Mouse (Mus musculus) MEL (cell line): ENCODE data around the gene Nub1.

ENCODE experiments used
- CTCF ChIP-seq, 3 experiments: IDR thresholded peaks in 2 of 3; conservative IDR thresholded peaks in 1 of 3; 2 replicates each; pipeline ENCODE4 v1.5.1; 2011 to 2012; ENCODE audit warnings: low read length in 3 of 3, low read depth in 2 of 3, mild to moderate bottlenecking in 2 of 3, improper control_type of control experiment in 1 of 3, inconsistent platforms in 1 of 3, mixed read lengths in 1 of 3, moderate library complexity in 1 of 3; ENCODE audit not compliant: control insufficient read depth in 1 of 3, insufficient read depth in 1 of 3, poor library complexity in 1 of 3, severe bottlenecking in 1 of 3
- EP300 ChIP-seq, 2 experiments: IDR thresholded peaks; 2 replicates each; pipeline ENCODE4 v1.6.1; 2011; ENCODE audit warnings: improper control_type of control experiment in 2 of 2, low read length in 2 of 2, low read depth in 1 of 2, mild to moderate bottlenecking in 1 of 2
- MAX ChIP-seq: IDR thresholded peaks from 2 replicates; pipeline ENCODE4 v1.6.1; 2011; ENCODE audit warnings: low read length, improper control_type of control experiment
- MYB ChIP-seq: IDR thresholded peaks from 2 replicates; pipeline ENCODE4 v1.6.1; 2011; ENCODE audit warnings: mild to moderate bottlenecking, low read depth, low read length, improper control_type of control experiment
- POLR2A ChIP-seq, 2 experiments: IDR thresholded peaks; 2 replicates each; pipeline ENCODE4 v1.6.1; 2011 to 2012; ENCODE audit warnings: low read length in 2 of 2, mild to moderate bottlenecking in 2 of 2, control low read depth in 1 of 2, improper control_type of control experiment in 1 of 2, low read depth in 1 of 2, moderate library complexity in 1 of 2; ENCODE audit not compliant: control insufficient read depth in 1 of 2, insufficient read depth in 1 of 2, poor library complexity in 1 of 2
- USF1 ChIP-seq: IDR thresholded peaks from 2 replicates; pipeline ENCODE4 v1.6.1; 2014; ENCODE audit warnings: low read depth, mild to moderate bottlenecking, inconsistent platforms, low read length, improper control_type of control experiment, moderate library complexity

DNA sequence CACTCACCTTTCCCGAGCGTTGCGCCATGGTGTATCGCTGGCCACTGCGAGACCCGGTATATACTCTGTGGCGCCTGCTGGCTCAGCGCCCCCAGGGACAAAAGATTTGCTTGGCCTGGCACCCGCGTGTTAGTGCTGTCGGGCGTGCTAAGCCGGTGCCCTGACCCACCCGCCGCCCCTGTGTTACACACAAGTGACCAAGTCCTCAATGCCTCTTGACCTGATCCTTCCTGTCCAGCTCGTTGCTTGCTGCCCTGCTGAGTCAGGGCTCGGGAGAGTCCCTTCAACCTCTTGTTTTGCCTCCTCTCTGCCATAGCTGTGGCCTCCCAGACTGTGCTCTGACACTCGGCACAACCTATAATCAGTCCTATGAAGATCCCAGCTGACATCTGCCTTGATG lies 72.5 kb downstream of the Nub1 start, which contains the start of gene Crygn:
- no peak for TF ChIP-seq MAX
- TF ChIP-seq MYB: no peak
- no peak for TF ChIP-seq CTCF (IDR thresholded peaks at IDR 0.05 in 2 of 3, conservative IDR thresholded peaks at IDR 0.05 in 1 of 3; ENCODE audit: control insufficient read depth in 1 of 3, insufficient read depth in 1 of 3, low read depth in 2 of 3, low read length in 3 of 3, poor library complexity in 1 of 3, severe bottlenecking in 1 of 3)
- TF ChIP-seq POLR2A (IDR thresholded peaks at IDR 0.05; ENCODE audit: control insufficient read depth in 1 of 2, insufficient read depth in 1 of 2, low read depth in 1 of 2, low read length in 2 of 2, poor library complexity in 1 of 2): no peak
- TF ChIP-seq USF1: no peak
- no peak for TF ChIP-seq EP300 (IDR thresholded peaks at IDR 0.05; ENCODE audit: low read depth in 1 of 2, low read length in 2 of 2)
